Mouse (Mus musculus): ENCODE measurements around the gene Usp20. TPM values are rescaled to one million over a fixed set of nuclear protein-coding genes. Genes with fewer than 3 reads are reported as not detected.
A peak's percentile ranks its signal among the peaks of the same experiment; 100 is the strongest.

Gene Usp20
- polyA plus RNA-seq, 1 experiment from 2014 or later = 38.5 TPM

- Histone ChIP-seq H3K27me3 (no peaks in the 10 kb centered on the region), H3K4me3 (no peak overlapping the region), H3K4me2 (no peak overlapping the region), H3K4me1 (replicated peaks) (peaks cover 18% of the 10 kb centered on the region), H3K9ac (no peak overlapping the region), H3K27ac (no peak overlapping the region), H3K9me3 (replicated peaks) (no peaks in the 10 kb centered on the region), H3K36me3 (no peaks in the 10 kb centered on the region)
- ATAC-seq (replicated peaks; ENCODE audit: insufficient number of reproducible peaks, insufficient read depth, low FRiP score, low read depth) = no peak
- WGBS = 63% methylated on average over 9 of the region's 9 CpGs
These were observed 8.1 kb downstream of the Usp20 start for GRCm38 (mm10) chr2:30990221-30990620.

- H3K9me3 ChIP-seq (replicated peaks) = no peaks in the 10 kb centered on the region
- no peak overlapping the region for H3K9ac ChIP-seq
- H3K4me2 ChIP-seq = 0 out of 2 replicates have a peak overlapping the region, but pooled peaks have one; percentile 67
- whole genome bisulfite sequencing = 89% methylated on average over 4 of the region's 4 CpGs
- no peak overlapping the region for H3K4me3 ChIP-seq
- peak overlapping the region; percentile 92 for H3K27ac ChIP-seq
- H3K27me3 ChIP-seq = no peaks in the 10 kb centered on the region
- H3K36me3 ChIP-seq = peaks cover 1% of the 10 kb centered on the region; the same call in 1 of the 2 replicates
- peaks cover 17% of the 10 kb centered on the region for H3K4me1 ChIP-seq (replicated peaks)
- ATAC-seq (replicated peaks; ENCODE audit: insufficient number of reproducible peaks, insufficient read depth, low FRiP score, low read depth) = no peak
These were observed 12.8 kb downstream of the Usp20 start for GRCm38 (mm10) chr2:30994853-30995252.

- peak; percentile 65 for ATAC-seq (replicated peaks; ENCODE audit: insufficient number of reproducible peaks, insufficient read depth, low FRiP score, low read depth)
- Histone ChIP-seq H3K27me3 (no peaks in the 10 kb centered on the region), H3K36me3 (peaks cover 7% of the 10 kb centered on the region; the same call in 1 of the 2 replicates), H3K9me3 (replicated peaks) (no peaks in the 10 kb centered on the region), H3K4me3 (peak overlapping the region; percentile 44), H3K4me1 (replicated peaks) (peaks cover 17% of the 10 kb centered on the region), H3K27ac (peak overlapping the region; percentile 92), H3K9ac (peak overlapping the region; percentile 47), H3K4me2 (peak overlapping the region; percentile 67)
- 42% methylated on average over 11 of the region's 11 CpGs for WGBS
These were observed 13.4 kb downstream of the Usp20 start for GRCm38 (mm10) chr2:30995432-30995996.

- Histone ChIP-seq H3K9me3 (replicated peaks) (no peaks in the 10 kb centered on the region), H3K27ac (no peak overlapping the region), H3K36me3 (peaks cover 26% of the 10 kb centered on the region), H3K27me3 (no peaks in the 10 kb centered on the region), H3K4me3 (no peak overlapping the region), H3K4me1 (replicated peaks) (peaks cover 17% of the 10 kb centered on the region), H3K9ac (no peak overlapping the region), H3K4me2 (peak overlapping the region; percentile 11; the same call in 1 of the 2 replicates)
- 72% methylated on average over 8 of the region's 8 CpGs for WGBS
- ATAC-seq (replicated peaks; ENCODE audit: insufficient number of reproducible peaks, insufficient read depth, low FRiP score, low read depth) = no peak
These were observed 16.6 kb downstream of the Usp20 start for GRCm38 (mm10) chr2:30998443-30999260.

- Histone ChIP-seq H3K4me2 (no peak overlapping the region), H3K9ac (no peak overlapping the region), H3K27me3 (no peaks in the 10 kb centered on the region), H3K27ac (no peak overlapping the region), H3K4me1 (replicated peaks) (peaks cover 36% of the 10 kb centered on the region), H3K36me3 (peaks cover 45% of the 10 kb centered on the region), H3K4me3 (no peak overlapping the region), H3K9me3 (replicated peaks) (no peaks in the 10 kb centered on the region)
- ATAC-seq (replicated peaks; ENCODE audit: insufficient number of reproducible peaks, insufficient read depth, low FRiP score, low read depth) = no peak
- WGBS = 89% methylated on average over 10 of the region's 10 CpGs
These were observed 20.8 kb downstream of the Usp20 start for GRCm38 (mm10) chr2:31002857-31003256.

GRCm38 (mm10) chr2:31005453-31005852 is 23.4 kb downstream of the Usp20 start:
- Histone ChIP-seq H3K27ac (peak overlapping the region; percentile 96), H3K9me3 (replicated peaks) (no peaks in the 10 kb centered on the region), H3K4me1 (replicated peaks) (peaks cover 29% of the 10 kb centered on the region), H3K9ac (no peak overlapping the region), H3K36me3 (peaks cover 62% of the 10 kb centered on the region), H3K4me3 (no peak overlapping the region), H3K27me3 (no peaks in the 10 kb centered on the region), H3K4me2 (peak overlapping the region; percentile 47)
- no peak for ATAC-seq (replicated peaks; ENCODE audit: insufficient number of reproducible peaks, insufficient read depth, low FRiP score, low read depth)
- 55% methylated on average over 2 of the region's 2 CpGs for whole genome bisulfite sequencing

GRCm38 (mm10) chr2:31006434-31006833 is 24.4 kb downstream of the Usp20 start:
- Histone ChIP-seq H3K4me3 (peak overlapping the region; percentile 13; the same call in 1 of the 2 replicates), H3K9ac (peak overlapping the region; percentile 46; the same call in 1 of the 2 replicates), H3K4me1 (replicated peaks) (peaks cover 29% of the 10 kb centered on the region), H3K9me3 (replicated peaks) (no peaks in the 10 kb centered on the region), H3K27me3 (no peaks in the 10 kb centered on the region), H3K27ac (peak overlapping the region; percentile 96), H3K36me3 (peaks cover 70% of the 10 kb centered on the region), H3K4me2 (peak overlapping the region; percentile 47)
- 13% methylated on average over 5 of the region's 5 CpGs for WGBS
- peak; percentile 84 for ATAC-seq (replicated peaks; ENCODE audit: insufficient number of reproducible peaks, insufficient read depth, low FRiP score, low read depth)

- ATAC-seq (replicated peaks; ENCODE audit: insufficient number of reproducible peaks, insufficient read depth, low FRiP score, low read depth) = no peak
- Histone ChIP-seq H3K4me2 (no peak overlapping the region), H3K36me3 (peaks cover 67% of the 10 kb centered on the region)
These were observed 25.1 kb downstream of the Usp20 start for GRCm38 (mm10) chr2:31007208-31007607.

GRCm38 (mm10) chr2:31013371-31014120 is 31.5 kb downstream of the Usp20 start:
- no peak for ATAC-seq (replicated peaks; ENCODE audit: insufficient number of reproducible peaks, insufficient read depth, low FRiP score, low read depth)
- H3K36me3 ChIP-seq = peaks cover 80% of the 10 kb centered on the region

More at GRCm38 (mm10) chr2:31007208-31007607, 25.1 kb downstream of the Usp20 start:
- Histone ChIP-seq H3K27me3 (no peaks in the 10 kb centered on the region), H3K27ac (peak overlapping the region; percentile 96), H3K4me1 (replicated peaks) (peaks cover 29% of the 10 kb centered on the region), H3K9me3 (replicated peaks) (no peaks in the 10 kb centered on the region), H3K4me3 (no peak overlapping the region), H3K9ac (no peak overlapping the region)
- WGBS = 79% methylated on average over 5 of the region's 5 CpGs

GRCm38 (mm10) chr2:31017625-31018317 is 35.7 kb downstream of the Usp20 start:
- ATAC-seq (replicated peaks; ENCODE audit: insufficient number of reproducible peaks, insufficient read depth, low FRiP score, low read depth) = no peak
- Histone ChIP-seq H3K4me1 (replicated peaks) (no peaks in the 10 kb centered on the region), H3K27me3 (no peaks in the 10 kb centered on the region), H3K4me2 (no peak overlapping the region), H3K27ac (no peak overlapping the region), H3K36me3 (peaks cover 84% of the 10 kb centered on the region), H3K9me3 (replicated peaks) (no peaks in the 10 kb centered on the region), H3K9ac (no peak overlapping the region), H3K4me3 (no peak overlapping the region)
- WGBS = 94% methylated on average over 18 of the region's 18 CpGs

More at GRCm38 (mm10) chr2:31013371-31014120, 31.5 kb downstream of the Usp20 start:
- no peak overlapping the region for H3K4me2 ChIP-seq
- no peaks in the 10 kb centered on the region for H3K4me1 ChIP-seq (replicated peaks)
- H3K9ac ChIP-seq = no peak overlapping the region
- H3K4me3 ChIP-seq = no peak overlapping the region
- H3K27ac ChIP-seq = no peak overlapping the region
- H3K9me3 ChIP-seq (replicated peaks) = no peaks in the 10 kb centered on the region
- WGBS = 72% methylated on average over 14 of the region's 14 CpGs
- no peaks in the 10 kb centered on the region for H3K27me3 ChIP-seq
